Mouse (Mus musculus) layer of hippocampus, postnatal 25 days (tissue): ENCODE results near the gene Plppr2. TPM values are rescaled to one million over a fixed set of nuclear protein-coding genes. Genes with fewer than 3 reads are reported as not detected.

Experiments used
- DNase-seq, 2 experiments: peaks; one replicate each; pipeline ENCODE4 v3.0.0; 2022; ENCODE audit warnings: mixed read lengths in 2 of 2, low spot score in 1 of 2; ENCODE audit errors: extremely low spot score in 1 of 2
- total RNA-seq, 2 experiments: library from RNA; stranded (reverse); gene quantifications; 2 replicates each; pipeline ENCODE4 v1.2.3; 2021

The Plppr2 gene
- total RNA-seq, 2 experiments from 2014 or later, result 334 to 345 TPM

DNA sequence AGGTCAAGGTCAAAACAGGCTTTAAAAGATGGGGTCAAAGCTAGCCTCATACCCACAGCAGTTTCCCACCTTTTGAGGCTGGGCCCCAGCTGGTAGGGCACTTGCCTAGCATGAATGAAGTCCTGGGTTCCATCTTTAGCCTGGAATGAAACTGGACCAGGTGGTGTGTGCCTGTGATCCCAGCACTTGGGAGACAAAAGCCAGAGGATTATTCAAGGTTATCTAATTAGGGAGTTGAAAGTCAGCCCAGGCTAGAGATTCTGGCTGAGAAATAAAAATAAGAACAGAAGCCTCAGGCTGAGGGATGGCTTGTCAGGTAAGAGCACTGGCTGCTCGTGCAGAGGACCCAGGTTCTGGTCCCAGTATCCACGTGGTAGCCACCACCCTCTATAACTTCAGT, 4.8 kb upstream of the Plppr2 start:
- DNase-seq, result no peak

DNA sequence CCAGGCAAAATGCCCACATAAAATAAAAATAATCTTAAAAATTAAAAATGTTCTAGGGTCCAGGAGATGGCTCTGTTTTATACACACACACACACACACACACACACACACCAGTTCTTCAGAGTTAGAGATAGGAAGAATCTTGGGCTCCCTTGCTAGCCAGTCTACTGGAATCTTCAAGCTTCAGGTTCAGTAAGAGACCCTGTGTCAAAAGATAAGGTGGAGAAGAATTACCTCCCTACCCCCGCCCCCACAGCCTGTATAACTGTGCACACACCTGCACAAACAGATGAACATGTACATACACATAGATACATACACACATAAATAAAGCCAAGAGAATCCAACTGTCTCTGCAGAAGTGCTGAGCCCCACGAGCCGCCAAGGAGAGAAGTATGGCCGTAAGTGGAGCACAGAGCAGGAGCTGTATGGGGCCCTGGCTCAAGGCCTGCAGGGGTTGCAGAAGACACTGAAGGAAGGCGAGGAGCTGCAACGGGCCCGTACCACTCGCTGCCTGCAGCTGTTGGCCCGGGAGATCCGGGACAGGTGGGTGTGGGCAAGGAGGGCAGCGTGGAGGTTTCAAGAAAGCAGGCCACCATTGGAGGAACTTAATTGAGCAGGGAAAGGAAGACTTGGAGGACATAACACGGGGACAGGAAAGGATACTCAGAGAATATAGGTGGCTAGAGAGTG, 4.2 kb upstream of the Plppr2 start:
- no peak for DNase-seq

DNA sequence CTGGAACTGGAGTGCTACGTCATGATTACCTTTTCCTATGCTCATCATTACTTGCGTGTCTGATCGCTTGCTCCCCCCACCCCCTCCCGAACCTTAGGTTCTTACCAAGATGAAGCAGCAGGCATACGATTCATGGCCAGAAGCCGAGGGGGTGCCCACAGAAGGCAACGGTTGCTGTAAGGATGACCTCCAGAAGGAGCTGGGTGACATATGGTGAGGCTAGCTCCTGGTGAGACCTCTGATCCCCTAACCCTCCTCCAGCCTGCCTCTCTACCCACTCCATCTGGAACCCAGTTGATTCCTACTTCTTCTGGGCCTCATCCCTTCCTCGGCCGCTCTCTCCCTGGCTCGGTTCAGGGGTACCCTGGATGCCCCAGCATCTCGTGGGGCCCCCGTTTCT, 2.8 kb upstream of the Plppr2 start:
- DNase-seq, result no peak

DNA sequence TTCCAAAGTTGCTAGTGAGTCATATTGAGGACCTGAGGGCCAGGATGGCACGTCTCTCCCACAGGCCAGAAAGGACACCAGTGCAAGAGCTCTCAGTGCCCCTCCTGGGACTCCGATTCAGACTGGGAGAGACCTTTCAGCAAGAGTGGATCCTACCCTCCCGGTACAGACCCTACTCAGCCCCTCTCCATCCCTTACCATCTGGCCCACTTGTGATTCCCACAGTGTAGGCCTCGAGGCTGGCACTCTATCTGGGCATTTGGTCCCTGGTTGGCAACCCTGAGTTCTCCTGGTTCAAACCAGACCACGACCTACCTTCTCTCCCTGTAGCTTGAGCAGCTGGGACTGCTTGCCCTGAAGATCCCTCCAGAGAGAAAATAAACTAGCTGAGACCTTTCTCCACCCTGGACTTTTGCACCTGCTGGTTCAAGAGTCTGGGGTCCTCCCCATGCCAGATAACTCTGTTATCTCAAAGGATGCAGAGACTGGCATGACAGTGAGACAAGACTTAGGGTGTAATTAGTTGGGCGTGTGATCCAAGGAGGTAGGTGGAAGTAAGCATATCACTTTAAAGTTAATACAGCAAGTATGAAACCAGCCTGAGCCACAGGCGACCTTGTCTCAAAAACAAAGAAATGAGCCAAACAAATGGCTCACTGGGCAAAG, 1.2 kb upstream of the Plppr2 start:
- no peak for DNase-seq

DNA sequence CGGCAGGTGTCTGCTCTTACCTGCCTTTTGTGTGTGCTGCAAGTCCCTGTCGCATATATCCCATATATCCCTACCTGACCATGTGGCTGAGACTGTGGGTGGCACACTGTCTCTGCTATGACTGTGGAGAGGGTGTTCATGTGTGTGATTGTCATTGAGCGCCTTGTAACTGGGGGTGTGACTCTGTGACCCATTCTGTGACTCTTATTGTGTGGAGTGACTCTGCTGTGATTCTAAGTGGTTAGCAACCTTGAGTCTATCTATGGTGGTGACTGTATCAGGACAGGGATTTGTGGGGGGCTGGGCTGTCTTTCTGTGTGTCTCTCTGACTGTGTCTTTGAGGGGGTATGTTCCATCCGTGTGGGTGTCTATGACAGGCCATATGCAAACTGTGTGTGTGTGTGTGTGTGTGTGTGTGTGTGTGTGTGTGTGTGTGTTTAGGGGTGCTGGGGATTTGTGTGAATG, 910 bp downstream of the Plppr2 start:
- DNase-seq, result no peak

DNA sequence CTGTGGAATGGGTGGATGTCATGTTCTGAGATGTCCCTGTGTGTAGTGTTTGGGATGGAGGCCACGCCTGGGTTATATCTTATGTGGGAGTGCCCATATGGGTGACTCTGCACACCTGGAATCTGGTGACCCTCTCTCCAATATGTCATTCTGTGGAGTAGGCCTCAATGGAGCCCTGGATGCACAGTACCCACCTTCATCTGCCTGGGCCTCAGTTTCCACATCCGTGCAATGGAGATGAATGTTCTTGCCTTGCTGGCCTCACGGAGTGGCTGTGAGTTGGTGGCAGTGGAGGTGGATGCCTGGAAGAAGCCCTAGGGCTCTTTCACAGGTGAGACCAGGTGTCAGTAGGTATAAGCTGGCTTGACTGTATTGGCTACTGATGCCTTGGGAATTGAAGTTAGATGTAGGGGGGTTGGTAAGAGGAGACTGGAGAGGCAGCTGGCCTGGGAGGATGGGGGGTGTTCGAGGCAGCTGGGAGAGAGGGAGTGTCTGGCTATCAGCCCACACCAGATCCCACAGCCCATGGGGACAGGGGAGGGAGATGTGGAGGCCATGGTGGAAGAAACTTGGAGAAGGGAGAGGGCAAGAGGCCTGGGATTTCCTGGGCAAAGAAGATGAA, 1.5 kb downstream of the Plppr2 start:
- no peak for DNase-seq

DNA sequence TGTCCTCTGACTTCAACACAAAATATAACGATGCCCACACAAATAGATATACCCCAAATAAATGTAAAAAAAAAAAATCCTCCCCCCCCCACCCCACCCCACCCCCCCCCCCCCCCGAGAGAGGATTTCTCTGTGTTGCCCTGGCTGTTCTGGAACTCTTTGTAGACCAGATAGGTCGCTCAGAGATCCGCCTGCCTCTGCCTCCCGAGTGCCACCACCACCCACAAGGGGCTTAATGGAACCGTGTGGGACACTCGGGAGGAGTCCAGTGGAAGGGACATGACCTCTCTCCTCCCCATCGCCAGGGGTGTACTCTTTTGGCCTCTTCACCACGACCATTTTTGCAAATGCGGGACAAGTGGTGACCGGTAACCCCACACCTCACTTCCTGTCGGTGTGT, 6.2 kb downstream of the Plppr2 start:
- DNase-seq, result no peak

DNA sequence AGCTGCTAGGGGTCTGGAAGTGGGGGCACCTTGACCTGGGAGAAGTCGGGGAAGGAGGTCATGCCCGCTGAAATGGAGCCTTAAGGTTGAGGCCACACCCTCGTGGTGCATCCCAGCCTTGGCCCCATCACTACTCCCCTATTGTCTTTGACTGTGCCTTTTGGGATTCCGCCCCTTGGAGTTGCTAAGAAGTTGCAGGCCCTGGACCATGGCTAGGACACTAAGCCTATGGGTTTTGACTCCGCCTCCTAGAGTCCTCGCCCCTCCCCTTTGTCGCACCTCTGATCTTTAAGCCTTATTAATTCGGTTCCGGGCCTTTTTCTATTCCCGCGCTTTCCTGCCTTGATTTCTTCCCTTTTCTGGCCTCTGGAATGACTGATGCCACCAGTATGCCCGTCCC, 6.8 kb downstream of the Plppr2 start:
- no peak for DNase-seq

DNA sequence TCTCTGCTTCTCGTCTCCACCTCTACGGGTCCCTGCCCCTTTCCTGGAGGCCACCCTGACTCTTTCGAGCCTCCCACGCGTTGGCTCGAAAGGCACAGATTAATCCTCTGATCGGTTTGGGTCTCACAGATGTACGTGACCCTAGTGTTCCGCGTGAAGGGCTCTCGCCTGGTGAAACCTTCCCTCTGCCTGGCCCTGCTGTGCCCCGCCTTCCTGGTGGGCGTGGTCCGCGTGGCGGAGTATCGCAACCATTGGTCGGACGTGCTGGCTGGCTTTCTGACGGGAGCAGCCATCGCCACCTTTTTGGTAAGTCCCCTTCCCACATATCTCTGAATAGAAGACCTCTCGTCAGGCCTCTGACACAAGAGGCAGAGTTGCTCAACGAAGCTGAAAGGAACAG, 7.4 kb downstream of the Plppr2 start:
- DNase-seq, result no peak

DNA sequence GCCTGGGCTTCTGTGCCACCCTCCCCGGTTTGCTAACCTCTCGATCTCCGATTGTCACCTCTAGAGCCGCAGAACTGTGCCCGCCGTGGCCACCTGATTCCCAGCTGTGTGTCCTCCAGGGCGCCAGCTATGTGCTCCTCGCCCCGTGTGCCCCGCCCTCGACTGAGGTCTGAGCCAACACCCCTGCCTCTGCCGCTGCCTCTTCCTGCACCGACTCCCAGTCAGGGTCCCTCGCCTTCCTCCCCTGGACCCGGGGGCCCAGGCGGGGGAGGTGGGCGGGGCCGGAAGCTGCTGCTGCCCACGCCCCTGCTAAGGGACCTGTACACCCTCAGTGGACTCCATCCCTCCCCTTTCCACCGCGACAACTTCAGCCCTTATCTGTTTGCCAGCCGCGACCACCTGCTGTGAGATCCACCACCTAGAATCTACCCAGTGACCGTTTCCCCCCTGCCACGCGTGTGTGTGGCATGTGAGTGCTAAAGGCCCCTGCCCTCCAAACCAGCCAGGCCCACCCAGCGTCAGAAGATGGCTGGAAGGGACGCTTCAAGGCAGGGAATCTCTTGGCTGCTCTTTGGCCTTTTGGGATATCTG, 10.8 kb downstream of the Plppr2 start:
- no peak for DNase-seq

DNA sequence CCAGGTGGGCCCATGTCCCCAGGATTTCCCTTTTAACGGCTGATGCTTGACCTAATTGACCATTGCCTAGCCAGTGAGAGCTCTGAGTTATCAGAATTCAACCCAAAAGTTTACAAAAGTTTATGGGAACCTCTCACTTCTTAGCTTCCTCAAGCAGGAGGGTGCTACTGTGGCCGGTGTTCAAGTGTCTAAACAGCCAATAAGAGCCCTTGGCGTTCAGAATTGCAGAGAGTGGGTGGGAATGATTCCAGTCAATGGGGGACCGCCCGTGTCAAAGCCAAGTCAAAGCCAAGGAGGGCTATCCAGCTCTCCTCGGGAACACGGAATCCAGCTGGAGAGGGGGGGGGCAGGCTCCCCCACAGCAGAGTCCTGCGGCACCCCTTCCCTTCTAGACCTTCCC, 11.3 kb downstream of the Plppr2 start:
- no peak for DNase-seq

DNA sequence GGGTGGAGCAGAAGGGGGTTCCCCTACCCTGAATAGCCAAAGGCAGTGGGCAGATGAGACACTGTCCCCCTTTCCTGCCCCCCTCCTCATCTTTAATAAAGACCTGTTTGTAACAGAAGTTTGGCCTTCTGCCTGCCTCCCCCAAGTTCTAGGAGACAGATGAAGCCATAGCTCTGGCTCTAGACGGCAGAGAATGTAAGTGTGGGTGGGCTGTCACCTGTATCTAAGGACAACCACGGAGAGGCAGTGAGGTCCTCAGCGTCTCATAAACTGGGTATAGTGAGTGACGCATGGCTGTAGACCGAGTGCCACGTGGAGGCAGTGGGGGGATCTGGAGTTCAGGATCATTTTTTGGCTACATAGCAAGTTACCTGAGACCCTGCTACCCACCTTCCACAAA, 12.0 kb downstream of the Plppr2 start:
- no peak for DNase-seq

DNA sequence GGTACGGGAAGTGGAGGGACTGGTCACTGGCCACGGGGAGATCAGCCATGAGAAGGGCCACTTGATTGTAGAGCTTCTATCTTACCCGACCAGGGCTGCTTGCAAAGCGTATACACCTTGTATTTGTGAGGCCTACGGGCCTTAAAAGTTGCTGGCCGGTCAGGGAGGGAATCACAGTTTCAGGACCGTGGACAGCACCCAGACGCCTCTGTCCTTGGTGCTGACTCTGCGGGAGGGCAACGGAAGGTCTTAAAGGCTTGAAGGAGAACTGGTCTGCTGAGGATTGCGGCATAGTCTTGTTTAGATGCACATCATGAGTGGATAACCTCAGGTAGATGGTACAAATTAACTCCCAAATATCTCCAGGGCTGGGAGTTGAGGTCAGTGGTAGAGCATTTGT, 13.5 kb downstream of the Plppr2 start:
- DNase-seq, result peak in 1 of 2 experiments; percentile 67

DNA sequence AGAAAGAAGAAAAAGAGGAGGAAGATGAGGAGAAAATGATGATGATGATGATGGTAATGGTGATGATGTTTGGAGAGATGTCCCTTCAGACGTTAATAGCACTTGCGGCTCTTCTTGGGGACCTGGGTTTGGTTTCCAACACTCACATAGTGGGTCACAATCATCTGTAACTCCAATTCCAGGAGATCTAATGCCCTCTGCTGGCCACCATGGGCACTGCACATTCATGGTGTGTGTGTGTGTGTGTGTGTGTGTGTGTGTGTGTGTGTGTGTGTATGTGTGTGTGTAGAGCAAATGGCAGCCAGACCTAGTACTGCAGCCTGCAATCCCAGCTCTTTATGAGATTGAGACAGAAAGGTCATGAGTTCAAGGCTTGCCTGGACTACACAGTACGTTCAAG, 15.1 kb downstream of the Plppr2 start:
- DNase-seq, result no peak

DNA sequence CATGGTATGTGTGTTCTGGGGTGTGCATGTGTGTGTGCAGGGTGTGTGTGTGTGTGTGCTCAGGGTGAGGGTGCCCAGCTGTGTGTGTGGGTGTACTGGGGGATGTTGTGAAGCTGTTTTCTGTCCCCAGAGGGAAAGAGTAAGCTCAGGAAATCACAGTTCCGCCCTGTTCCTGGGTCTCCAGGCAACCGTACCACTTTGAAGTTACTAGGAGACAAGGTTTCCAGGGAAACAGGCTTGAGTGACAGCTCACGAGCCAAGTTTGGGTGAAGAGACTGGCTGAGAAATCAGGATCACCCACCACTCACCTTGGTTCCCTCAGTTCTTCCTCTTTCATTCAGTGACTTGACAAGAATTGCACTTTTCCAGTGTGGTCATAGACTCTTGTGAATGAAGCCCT, 16.8 kb downstream of the Plppr2 start:
- DNase-seq, result no peak

DNA sequence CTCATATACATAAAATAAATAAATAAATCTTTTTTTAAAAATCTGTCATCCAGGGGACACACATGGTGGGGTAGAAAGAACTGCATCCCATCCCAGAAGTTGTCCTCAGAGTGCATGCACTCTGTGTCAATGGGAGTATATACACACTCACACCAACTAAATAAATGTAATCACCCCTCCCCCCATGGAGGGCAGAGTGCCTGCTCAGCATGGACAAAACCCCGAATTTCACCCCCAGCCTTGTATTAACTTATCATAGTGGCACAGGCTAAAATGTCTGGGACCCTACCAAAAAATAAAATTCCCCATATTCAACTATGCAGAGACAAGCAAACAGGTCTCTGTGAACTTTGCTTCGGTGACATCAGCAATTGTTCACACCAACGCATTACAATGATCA, 17.8 kb downstream of the Plppr2 start:
- no peak for DNase-seq

DNA sequence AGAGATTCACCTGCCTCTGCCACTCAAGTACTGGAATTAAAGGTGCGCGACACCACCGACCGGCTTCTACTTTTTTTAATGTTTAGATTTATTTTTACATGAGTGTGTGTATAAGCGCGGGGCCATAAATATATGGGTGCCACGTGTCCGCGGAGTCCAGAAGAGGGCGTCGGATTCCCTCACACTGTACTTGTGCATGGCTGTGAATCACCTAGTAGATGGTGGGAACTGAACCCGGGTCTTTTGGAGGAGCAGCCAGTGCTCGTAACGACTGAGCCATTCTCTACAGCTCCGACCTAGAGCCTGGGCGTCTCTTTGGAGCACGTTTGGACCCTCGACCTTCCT, 18.4 kb downstream of the Plppr2 start:
- no peak for DNase-seq

DNA sequence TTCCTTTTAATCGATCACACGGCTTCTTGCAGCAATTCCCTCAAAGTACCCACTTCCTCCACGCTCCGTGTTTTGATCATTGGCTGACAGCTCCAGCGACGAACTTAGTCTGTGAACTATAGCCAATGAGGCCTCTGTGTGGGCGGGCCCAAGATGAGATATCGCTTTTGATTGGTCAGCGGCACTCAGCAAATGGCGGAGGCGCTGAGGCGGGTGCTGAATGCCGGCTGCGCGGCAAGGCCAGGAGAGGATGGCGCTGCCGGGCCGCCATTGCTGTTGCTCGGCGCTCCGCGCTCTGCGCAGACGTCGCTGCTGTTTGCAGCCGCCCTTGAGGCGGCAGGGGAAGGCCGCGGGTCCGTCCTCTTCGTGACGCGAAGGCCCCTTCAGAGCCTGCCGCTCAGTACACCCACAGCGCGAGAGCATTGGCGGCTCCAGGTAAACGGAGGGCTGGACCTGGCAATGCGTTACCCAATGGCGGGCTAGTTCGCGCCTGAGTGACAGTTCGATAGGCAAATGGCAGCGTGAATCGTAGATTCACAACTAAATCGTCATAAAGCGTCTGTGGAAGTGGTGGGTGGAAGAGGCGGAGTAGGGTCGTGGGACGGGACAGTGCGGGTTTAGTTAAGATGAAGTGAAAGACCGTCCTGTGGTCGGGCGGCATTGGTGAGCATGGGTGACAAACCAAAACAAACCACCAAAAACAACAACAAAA, 18.9 kb downstream of the Plppr2 start, which contains the start of gene Swsap1:
TSS of gene Swsap1 (plus strand) at position 186 of the 712 bp plus-strand sequence.
- peak; percentile 97 to 99 for DNase-seq

DNA sequence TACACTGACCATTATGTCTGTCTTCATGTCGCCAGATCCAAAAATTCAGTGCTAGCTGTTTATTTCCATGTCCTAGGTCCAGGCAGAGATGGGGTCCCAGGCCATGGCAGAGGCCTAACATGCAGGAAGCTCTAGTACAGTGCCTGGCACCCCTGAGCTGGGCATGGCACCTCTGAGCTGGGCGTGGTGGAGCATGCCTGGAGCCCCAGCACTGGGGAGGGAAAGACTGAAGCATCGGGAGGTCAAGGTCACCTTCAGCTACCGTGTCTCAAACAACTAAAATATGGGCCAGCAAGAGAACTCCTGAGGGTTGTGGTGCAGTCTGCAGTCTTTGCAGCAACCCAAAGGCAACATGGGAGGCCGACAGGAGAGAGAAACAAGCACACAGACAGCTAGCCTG, 21.5 kb downstream of the Plppr2 start:
- DNase-seq, result no peak

DNA sequence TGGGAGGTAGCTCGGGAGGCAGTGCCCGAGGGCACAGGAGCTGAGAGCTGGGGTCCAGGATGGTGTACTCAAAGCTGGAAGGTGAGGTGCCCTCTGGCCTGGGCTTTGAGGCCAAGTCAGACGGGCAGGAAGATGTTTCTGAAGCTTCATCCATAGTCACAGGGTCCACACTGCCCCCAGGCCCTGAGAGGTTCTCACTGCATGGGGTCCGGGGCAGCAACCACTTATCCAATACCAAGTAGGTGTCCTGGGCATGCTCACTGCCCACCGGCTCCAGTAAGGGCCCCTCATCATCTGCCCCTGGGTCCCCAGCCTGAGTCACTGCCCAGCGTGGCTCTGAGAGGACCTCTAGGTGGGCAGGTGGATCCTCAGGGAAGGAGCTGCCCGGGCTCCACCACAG, 22.4 kb downstream of the Plppr2 start:
- DNase-seq, result no peak

DNA sequence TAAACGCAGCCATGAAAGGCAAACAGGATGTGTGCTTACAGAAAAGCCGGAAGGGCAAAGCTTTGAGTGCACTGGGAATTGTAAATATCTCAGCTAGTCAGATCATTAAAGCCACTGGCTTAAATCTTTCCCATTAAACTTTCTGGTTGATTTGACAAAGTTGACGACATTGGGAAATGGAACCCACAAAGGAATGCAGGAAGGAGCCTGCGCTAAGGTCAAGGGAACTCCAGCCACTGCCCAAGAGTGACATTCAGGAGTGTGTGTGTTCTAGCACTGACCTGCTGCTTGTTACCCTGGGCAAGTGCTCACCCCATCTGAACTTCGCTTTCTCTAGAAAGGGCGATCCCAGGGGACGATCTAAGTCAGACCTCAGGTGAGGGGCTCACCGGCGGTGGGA, 23.3 kb downstream of the Plppr2 start:
- no peak for DNase-seq
